Mouse (Mus musculus) liver, embryonic 14.5 days (tissue): ENCODE measurements around the gene Fam92b. TPM values are rescaled to one million over a fixed set of nuclear protein-coding genes. Genes with fewer than 3 reads are reported as not detected.

Source experiments
- ATAC-seq: fragments of 200-750 bp; cut with Nextera tagmentation; 2 replicates; pipeline ENCODE4 v1.8.0; 2017; ENCODE audit warnings: moderate number of reproducible peaks, mild to moderate bottlenecking, moderate library complexity; ENCODE audit not compliant: insufficient read depth
- DNase-seq, 3 experiments: peaks; one replicate each; pipeline ENCODE4 v3.0.0-alpha.2; 2012 to 2013; ENCODE audit warnings: low read depth in 3 of 3, low spot score in 3 of 3
- H3K27ac ChIP-seq: fragments of 300-500 bp; sonication (generic); 2 replicates; pipeline ENCODE4 v1.5.1; 2014; ENCODE audit warnings: moderate library complexity, mild to moderate bottlenecking, control low read depth, inconsistent platforms
- H3K27me3 ChIP-seq: fragments of 300-500 bp; sonication (generic); 2 replicates; pipeline ENCODE4 v1.6.1; 2014; ENCODE audit warnings: mild to moderate bottlenecking, low read length, moderate library complexity; ENCODE audit not compliant: control insufficient read depth, insufficient read depth
- H3K36me3 ChIP-seq: fragments of 300-500 bp; sonication (generic); replicated peaks from 2 replicates; pipeline ENCODE4 v1.6.1; 2014; ENCODE audit warnings: low read depth; ENCODE audit not compliant: control insufficient read depth, insufficient read depth
- H3K4me1 ChIP-seq, 2 experiments: fragments of 200-500 bp in 1 of 2; fragments of 300-500 bp in 1 of 2; sonication (generic) in 1 of 2; replicated peaks; 2 replicates each; pipeline ENCODE4 v1.6.1; 2012 to 2014; ENCODE audit warnings: antibody characterized with exemption in 1 of 2, inconsistent platforms in 1 of 2, low read length in 1 of 2; ENCODE audit not compliant: control insufficient read depth in 2 of 2, insufficient read depth in 2 of 2
- H3K4me2 ChIP-seq: fragments of 300-500 bp; sonication (generic); 2 replicates; pipeline ENCODE4 v1.6.1; 2014; ENCODE audit warnings: low read depth, mild to moderate bottlenecking, control low read depth, moderate library complexity
- H3K4me3 ChIP-seq, 2 experiments: fragments of 200-500 bp in 1 of 2; fragments of 300-500 bp in 1 of 2; sonication (generic) in 1 of 2; 2 replicates each; pipeline ENCODE4 v1.5.1; 2012 to 2014; ENCODE audit warnings: low read depth in 2 of 2, low read length in 2 of 2, mild to moderate bottlenecking in 2 of 2, control low read depth in 1 of 2, inconsistent platforms in 1 of 2, moderate library complexity in 1 of 2; ENCODE audit not compliant: insufficient read depth in 1 of 2
- H3K9ac ChIP-seq: fragments of 300-500 bp; sonication (generic); replicated peaks from 2 replicates; pipeline ENCODE4 v1.6.1; 2014; ENCODE audit warnings: mild to moderate bottlenecking, control low read depth, moderate library complexity
- H3K9me3 ChIP-seq: fragments of 300-500 bp; sonication (generic); 2 replicates; pipeline ENCODE4 v1.6.1; 2016; ENCODE audit warnings: low read length, mixed read lengths; ENCODE audit not compliant: control insufficient read depth
- CTCF ChIP-seq: IDR thresholded peaks from 2 replicates; pipeline ENCODE4 v1.5.1; 2016; ENCODE audit warnings: antibody characterized with exemption, low read depth, control low read depth
- EP300 ChIP-seq: IDR thresholded peaks from 2 replicates; pipeline ENCODE4 v1.6.1; 2016; ENCODE audit warnings: antibody characterized with exemption, low read depth
- WGBS: fragments of 180-500 bp; shearing (Covaris S2); extraction: QIAGEN DNeasy Blood & Tissue Kit; methylation state at CpG from one replicate; pipeline ENCODE4 v1.1.7; 2014; ENCODE audit not compliant: insufficient replicate concordance; 5-methylcytosine and 5-hydroxymethylcytosine counted together
- polyA plus RNA-seq, 2 experiments: library from polyadenylated mRNA; depleted of rRNA in 1 of 2; stranded (reverse) in 1 of 2; unstranded in 1 of 2; fragments of >200 nt; fragmentation: Nextera tagmentation in 1 of 2; extraction: Ambion mirVana in 1 of 2; gene quantifications; 2 replicates each; pipeline versions ENCODE4 v1.2.1 to v1.2.3; 2012 to 2014

The Fam92b gene
- polyA plus RNA-seq, 2 experiments, result not detected

DNA sequence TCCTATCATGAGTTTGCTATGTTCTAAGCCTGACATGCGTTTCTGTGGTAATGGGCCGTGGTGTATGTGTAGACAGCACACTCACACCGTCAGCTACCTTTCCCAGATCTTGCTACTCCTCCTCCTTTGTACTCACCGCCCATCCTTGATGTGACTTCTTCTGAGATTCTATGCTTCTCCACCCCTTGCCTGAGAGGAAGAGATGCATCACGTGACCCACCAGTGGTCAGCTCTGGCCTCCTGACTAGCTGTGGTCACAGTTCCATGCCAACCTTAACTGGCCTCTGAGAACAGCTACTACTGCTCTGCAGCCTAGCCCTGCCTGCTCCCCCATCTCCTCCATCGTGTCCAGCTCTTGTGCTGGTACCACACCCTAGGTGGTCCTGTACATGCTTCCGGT is 41.6 kb downstream of the Fam92b start:
- no peak for TF ChIP-seq EP300
- no peak for TF ChIP-seq CTCF
- no peaks in the 10 kb centered on the region for H3K36me3 ChIP-seq
- H3K27me3 ChIP-seq, result no peaks in the 10 kb centered on the region
- 57% methylated on average over 7 of the region's 7 CpGs for WGBS
- H3K4me3 ChIP-seq, result no peak overlapping the region
- H3K9ac ChIP-seq, result no peak overlapping the region
- no peak overlapping the region for H3K4me2 ChIP-seq
- H3K9me3 ChIP-seq, result no peaks in the 10 kb centered on the region
- H3K4me1 ChIP-seq, result no peaks in the 10 kb centered on the region
- H3K27ac ChIP-seq, result no peak overlapping the region
- DNase-seq, result no peak
- no peak for ATAC-seq

DNA sequence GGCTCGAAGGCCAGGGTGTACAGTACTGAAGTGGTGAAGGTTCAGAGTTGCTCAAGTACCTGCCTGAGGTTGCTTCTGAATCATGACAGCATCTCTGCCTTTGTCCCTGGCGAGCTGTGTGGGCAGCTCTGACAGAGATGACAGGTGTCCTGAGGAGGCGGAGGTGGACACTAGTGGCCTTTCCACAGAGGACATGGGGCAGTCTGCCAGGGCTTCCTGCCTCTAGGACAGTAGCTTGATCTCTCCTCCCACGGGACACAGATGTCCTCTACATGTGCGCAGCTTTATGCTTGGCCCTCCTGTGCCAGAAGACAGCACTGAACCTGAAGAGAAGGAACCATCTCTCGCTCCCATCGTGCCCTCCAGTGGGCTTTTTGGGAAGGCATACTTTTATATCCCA is 44.1 kb downstream of the Fam92b start:
- no peaks in the 10 kb centered on the region for H3K9me3 ChIP-seq
- H3K27ac ChIP-seq, result no peak overlapping the region
- DNase-seq (no peak), ATAC-seq (no peak)
- no peak overlapping the region for H3K4me2 ChIP-seq
- H3K9ac ChIP-seq, result no peak overlapping the region
- H3K27me3 ChIP-seq, result no peaks in the 10 kb centered on the region
- TF ChIP-seq CTCF (no peak), EP300 (no peak)
- 60% methylated on average over 7 of the region's 7 CpGs for WGBS
- H3K36me3 ChIP-seq, result no peaks in the 10 kb centered on the region
- H3K4me1 ChIP-seq, result no peaks in the 10 kb centered on the region
- no peak overlapping the region for H3K4me3 ChIP-seq

DNA sequence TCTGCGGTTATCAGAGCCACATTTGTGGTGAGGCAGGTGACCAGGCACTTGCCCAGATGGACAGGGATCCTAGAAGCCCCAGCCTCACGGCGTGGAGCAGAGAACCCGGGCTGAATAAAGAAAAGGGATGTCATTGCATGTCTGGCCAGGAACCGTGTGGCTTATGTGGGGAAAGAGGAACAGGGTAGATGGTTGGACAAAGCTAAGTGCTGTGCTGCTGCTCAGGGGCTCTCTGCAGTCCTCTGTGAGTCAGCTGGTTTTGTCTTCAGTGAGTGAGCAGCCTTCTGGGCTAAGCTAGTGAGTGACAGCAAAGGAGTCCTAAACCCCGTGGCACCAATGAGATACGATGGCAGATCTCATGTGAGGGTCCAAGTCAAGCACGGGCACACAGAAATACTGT is 46.1 kb downstream of the Fam92b start:
- Histone ChIP-seq H3K4me1 (no peaks in the 10 kb centered on the region), H3K27ac (no peak overlapping the region), H3K9ac (no peak overlapping the region), H3K4me3 (no peak overlapping the region), H3K27me3 (no peaks in the 10 kb centered on the region; the same call in 1 of the 2 replicates), H3K36me3 (no peaks in the 10 kb centered on the region), H3K4me2 (no peak overlapping the region), H3K9me3 (no peaks in the 10 kb centered on the region)
- 23% methylated on average over 8 of the region's 8 CpGs for WGBS
- no peak for DNase-seq
- TF ChIP-seq CTCF, result no peak
- TF ChIP-seq EP300, result no peak
- no peak for ATAC-seq

DNA sequence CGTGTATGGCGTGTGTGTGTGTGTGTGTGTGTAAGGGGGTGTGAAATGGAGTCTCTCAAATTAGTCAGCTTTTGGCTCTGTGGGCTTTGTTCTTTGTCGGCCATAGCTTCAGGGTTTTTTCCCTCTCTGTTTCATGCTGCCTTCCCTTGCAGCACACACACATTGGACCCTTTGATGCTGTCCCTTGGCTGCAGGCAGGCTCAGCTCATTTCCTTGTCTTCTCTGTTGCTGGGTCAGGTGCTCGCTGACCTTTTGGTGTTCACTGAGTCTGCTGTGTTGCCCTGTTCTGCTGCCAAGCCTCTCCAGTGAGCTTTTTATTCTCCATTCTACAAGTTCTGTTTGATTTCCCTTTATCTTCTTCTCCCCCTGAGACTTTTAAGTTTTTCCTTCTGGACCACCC is 47.7 kb downstream of the Fam92b start:
- H3K4me3 ChIP-seq, result no peak overlapping the region
- no peak for ATAC-seq
- no peak overlapping the region for H3K4me2 ChIP-seq
- no peaks in the 10 kb centered on the region for H3K9me3 ChIP-seq
- no peaks in the 10 kb centered on the region for H3K36me3 ChIP-seq
- no peaks in the 10 kb centered on the region; the same call in 1 of the 2 replicates for H3K27me3 ChIP-seq
- TF ChIP-seq EP300 (no peak), CTCF (no peak)
- DNase-seq, result no peak
- H3K27ac ChIP-seq, result no peak overlapping the region
- no peak overlapping the region for H3K9ac ChIP-seq
- 67% methylated on average over 4 of the region's 4 CpGs for WGBS
- H3K4me1 ChIP-seq, result no peaks in the 10 kb centered on the region

DNA sequence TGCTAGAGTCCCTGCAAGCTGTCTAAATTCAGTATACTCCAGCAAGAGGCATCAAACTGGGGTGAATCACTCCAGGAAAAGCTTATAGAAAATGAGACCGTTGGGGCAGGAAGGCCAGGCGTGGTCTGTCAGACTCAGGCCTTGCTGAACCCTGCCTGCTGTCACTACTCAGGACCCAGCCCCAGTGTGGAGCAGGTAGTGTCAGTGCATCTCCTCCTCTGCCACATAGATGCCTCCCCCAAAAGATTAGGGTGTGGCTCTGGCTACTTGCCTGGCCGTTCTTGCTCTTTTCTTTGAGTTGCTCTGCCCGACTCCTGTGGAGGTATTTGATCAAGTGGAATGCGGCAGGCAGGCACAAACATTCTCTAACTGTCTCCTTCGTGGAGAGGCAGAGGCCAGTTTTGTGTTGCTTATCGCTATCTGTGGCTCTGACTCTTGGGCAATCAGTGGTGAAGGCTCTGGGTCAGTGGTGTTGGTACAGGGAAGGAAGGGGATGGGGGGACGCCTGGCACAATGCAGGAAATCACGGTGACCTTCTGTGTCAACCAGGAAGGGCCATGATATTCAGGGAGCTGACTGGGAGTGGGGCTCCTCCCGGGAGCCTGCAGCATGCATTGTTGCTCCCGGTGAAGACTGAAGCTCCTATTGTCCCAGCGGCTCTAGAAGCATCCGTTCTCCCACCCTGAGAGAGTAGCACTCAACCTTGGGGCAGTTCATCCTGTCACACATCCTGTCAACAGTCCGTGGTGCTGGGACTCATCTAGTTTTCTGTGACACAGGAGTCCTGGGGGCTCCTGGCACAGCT is 50.7 kb downstream of the Fam92b start:
- Histone ChIP-seq H3K4me2 (no peak overlapping the region), H3K9me3 (no peaks in the 10 kb centered on the region), H3K9ac (no peak overlapping the region), H3K4me1 (no peaks in the 10 kb centered on the region; a peak in 1 of 4 replicates), H3K27ac (no peak overlapping the region), H3K4me3 (no peak overlapping the region), H3K27me3 (peaks cover 3% of the 10 kb centered on the region; the same call in 1 of the 2 replicates), H3K36me3 (no peaks in the 10 kb centered on the region)
- no peak for TF ChIP-seq CTCF
- no peak for TF ChIP-seq EP300
- WGBS, result 17% methylated on average over 14 of the region's 14 CpGs
- DNase-seq, result no peak
- peak; percentile 43; the same call in 1 of the 2 replicates for ATAC-seq
